ENCODE assay signal across 17 mouse cellular contexts in the genomic region with DNA sequence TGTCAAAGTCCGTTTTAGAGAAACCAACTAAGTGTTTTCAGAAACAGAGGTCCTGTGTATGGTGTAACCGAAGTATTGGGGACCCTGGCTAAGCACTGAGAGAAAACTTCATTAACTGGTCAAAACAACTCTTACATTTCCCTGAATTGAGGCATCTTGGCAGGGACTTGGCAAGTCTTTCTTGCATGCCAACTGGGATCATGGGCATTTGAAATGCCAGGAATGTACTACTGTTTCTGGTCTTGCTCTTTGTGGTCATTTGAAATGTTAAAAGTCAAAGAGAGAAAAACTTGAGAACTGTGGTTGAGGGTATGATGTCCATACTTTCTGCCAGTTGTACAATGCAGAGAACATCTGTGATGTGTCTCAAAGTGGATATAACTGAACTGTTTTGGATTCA.
"Had no signal": no experiment of that assay in that cellular context is flagged by ENCODE, and none has a peak within 500 bp of the region (broad histone marks: within the 10 kb centered on the region; RNA-seq: fewer than 3 reads in every experiment).

No protein-coding gene starts in this region.

- DNase-seq: lung, adult 18-20 months; lung, embryonic 14.5 days; lung, postnatal 10 days; lung, postnatal 4 days; midbrain, embryonic 14.5 days; retina, postnatal 1 day; right cerebral cortex, adult 18-20 months; right cerebral cortex, postnatal 25 days; right cerebral cortex, postnatal 4 days; spleen, adult 18-20 months; thymus, adult 18-20 months; thymus, postnatal 14 days; thymus, postnatal 36 days had no signal

- ATAC-seq: midbrain, embryonic 16.5 days had no signal

- H3K27me3 ChIP-seq: midbrain, embryonic 12.5 days; neural tube, embryonic 13.5 days; neural tube, embryonic 15.5 days had no signal
